Mouse (Mus musculus) ES-E14 (cell line): ENCODE data around the gene Tmem108.

Source experiments
- CHD2 ChIP-seq: IDR thresholded peaks from 2 replicates; pipeline ENCODE4 v1.6.1; 2014; ENCODE audit warnings: mild to moderate bottlenecking, low read depth, low read length, inconsistent platforms
- HCFC1 ChIP-seq: IDR thresholded peaks from 2 replicates; pipeline ENCODE4 v1.6.1; 2012; ENCODE audit warnings: low read length, inconsistent platforms, borderline replicate concordance; ENCODE audit not compliant: insufficient read depth
- MAFK ChIP-seq: IDR thresholded peaks from 2 replicates; pipeline ENCODE4 v1.6.1; 2014; ENCODE audit warnings: mild to moderate bottlenecking, low read depth, low read length, inconsistent platforms; ENCODE audit not compliant: insufficient read depth
- ZC3H11A ChIP-seq: IDR thresholded peaks from 2 replicates; pipeline ENCODE4 v1.6.1; 2012; ENCODE audit warnings: low read depth, mild to moderate bottlenecking, inconsistent platforms, low read length, borderline replicate concordance
- ZNF384 ChIP-seq: IDR thresholded peaks from 2 replicates; pipeline ENCODE4 v1.6.1; 2012; ENCODE audit warnings: low read depth, low read length, inconsistent platforms

GRCm38 (mm10) chr9:103690446-103690845 is 71.2 kb downstream of the Tmem108 start:
- no peak for TF ChIP-seq MAFK
- TF ChIP-seq HCFC1: no peak
- no peak for TF ChIP-seq ZNF384
- TF ChIP-seq CHD2: no peak
- TF ChIP-seq ZC3H11A: no peak
